Mouse (Mus musculus) kidney, postnatal 4 days (tissue): ENCODE measurements around the gene Cilp.
A peak's percentile ranks its signal among the peaks of the same experiment; 100 is the strongest.
"Not testable (repeated sequence)": the region's sequence is repeated elsewhere in the genome, so short reads cannot be mapped to it uniquely, and the experiment has no call there.

ENCODE experiments used
- DNase-seq, 2 experiments: peaks; one replicate each; pipeline ENCODE4 v3.0.0; 2021; ENCODE audit warnings: mixed read lengths in 2 of 2

The Cilp gene

DNA sequence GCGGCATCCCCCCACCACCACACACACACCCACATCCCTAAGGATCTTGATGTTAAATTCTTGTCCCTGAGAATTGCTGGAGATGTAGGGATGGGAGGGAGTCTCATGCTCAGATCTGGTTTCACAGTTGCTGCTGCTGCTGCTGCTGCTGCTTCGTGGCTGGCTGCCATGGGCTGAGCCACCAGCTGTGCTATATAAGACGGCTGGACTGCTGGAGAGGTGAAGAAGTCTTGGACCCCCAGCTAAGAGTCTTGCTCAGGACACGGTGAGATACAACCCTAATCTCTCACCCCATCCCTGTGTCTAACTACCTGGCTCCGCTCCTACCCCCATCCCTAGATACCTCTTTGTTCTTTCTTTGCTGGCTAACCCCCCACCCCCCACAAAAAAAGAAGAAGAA lies at the start of gene Cilp:
Cilp (plus strand) TSS at position 222 of the 400 bp plus-strand sequence.
- DNase-seq: peak; percentile 77 to 82

DNA sequence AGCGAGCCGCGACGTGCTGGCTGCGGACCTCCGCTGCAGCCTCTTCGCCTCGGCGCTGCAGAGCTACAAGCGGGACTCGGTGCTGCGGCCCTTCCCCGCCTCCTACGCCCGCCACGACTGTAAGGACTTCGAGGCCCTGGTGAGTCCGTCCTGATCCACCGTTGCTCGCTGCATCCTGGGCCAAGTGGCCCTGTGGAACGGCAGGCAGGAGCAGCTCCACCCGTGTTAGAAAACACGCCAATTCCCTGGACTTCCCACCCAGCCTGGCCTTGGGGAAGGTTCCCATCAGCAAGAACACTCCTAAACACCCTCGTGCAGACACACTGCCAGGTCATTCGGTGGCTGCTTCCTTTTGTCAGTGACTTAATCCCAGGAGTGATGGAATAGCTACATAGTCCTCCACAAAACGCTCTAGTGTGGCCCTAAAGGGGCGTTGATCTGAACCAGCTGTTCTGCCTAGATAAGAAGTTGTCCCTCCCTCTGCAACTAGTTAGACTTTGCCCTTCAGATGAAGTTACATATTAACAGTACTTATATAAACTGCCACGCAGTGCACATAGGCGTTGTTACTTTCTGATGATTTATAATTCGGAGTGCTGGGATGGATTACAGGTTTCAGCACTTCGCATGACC lies 49.4 kb upstream of the Cilp start:
- peak in 1 of 2 experiments; percentile 65 for DNase-seq

DNA sequence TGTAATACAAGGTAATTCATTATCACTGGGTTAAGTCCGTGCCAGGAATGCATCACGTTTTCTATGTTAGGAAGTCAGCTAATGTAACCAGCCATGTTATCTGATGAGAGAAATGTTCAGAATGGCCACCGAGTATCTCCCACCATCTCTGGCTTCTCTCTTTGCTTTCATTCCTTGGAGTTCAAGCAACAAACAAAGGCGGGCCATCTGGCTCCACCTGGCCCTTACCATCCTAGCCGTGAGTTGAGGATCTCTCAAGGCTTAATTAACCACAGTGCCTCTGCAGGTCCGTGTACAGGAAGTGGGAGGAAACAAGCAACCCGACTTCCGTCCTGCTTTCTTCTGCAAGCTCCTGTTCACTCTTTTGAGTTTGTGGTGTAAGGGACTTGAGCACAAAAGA lies 48.0 kb upstream of the Cilp start:
- DNase-seq: no peak

DNA sequence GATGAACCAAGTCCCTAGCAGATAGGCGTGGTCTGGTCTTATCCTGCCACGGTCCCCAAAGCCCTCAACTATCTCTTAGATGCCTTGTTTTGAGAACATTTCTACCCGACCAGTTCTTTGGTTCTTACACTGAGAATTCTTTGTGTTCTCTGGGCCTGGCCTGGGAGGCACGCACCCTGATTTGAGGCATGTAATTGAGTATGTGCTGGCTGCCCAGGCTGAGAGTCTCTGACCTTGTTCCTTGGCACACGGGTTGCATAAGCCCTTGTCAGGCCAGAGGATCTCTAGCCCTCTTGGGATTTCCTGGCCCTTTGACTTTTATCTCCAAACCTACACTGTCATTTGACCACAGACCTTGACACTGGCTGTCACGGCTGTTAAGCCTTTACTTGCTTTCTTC lies 47.3 kb upstream of the Cilp start:
- no peak for DNase-seq

- DNase-seq: no peak
Measured at GRCm38 (mm10) chr9:65218916-65219315, 46.1 kb upstream of the Cilp start.

GRCm38 (mm10) chr9:65220398-65220797 lies 44.6 kb upstream of the Cilp start:
- not testable (repeated sequence) for DNase-seq

GRCm38 (mm10) chr9:65223927-65224326 lies 41.1 kb upstream of the Cilp start:
- no peak for DNase-seq

- DNase-seq: peak; percentile 53 to 58
Measured at GRCm38 (mm10) chr9:65225795-65226194, 39.2 kb upstream of the Cilp start.

DNA sequence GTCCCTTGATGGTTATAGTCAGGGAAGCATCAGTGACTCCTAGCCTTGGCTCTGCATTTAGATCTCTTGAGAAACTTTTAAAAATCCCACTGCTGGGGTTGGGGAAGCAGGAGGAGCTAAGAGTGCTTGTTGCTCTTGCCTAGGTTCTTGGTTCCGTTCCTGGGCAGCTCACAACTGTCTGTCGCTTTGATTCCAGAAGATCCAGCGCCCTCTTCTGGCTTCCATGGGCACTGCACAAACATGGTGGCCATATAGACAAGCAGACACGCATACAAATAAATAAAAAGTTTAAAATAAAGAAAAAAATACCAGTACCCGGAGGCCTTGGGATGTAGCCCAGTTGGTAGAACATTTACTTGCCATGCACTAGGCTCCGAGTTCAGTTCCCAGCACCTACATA lies 34.7 kb upstream of the Cilp start:
- no peak for DNase-seq

DNA sequence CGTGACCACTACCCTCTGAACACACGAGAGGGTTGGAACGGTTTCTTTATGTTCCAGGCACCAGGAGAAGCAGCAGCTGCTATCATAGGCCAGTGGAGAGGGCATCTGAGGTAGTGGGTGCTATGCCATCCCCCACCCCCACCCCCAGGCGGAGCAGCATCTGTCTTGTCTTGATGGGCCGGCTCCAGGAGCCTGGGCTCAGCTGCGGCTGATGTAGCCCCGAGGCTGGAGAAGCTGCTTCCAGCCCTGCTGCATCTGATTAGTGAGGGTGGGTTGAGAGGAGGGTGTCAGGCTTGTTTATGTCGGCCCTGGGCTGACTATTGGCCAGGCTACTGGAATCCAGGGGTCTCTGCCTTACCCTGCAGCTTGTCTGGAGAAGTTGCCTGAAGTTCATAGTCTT lies 33.7 kb upstream of the Cilp start:
- DNase-seq: no peak

DNA sequence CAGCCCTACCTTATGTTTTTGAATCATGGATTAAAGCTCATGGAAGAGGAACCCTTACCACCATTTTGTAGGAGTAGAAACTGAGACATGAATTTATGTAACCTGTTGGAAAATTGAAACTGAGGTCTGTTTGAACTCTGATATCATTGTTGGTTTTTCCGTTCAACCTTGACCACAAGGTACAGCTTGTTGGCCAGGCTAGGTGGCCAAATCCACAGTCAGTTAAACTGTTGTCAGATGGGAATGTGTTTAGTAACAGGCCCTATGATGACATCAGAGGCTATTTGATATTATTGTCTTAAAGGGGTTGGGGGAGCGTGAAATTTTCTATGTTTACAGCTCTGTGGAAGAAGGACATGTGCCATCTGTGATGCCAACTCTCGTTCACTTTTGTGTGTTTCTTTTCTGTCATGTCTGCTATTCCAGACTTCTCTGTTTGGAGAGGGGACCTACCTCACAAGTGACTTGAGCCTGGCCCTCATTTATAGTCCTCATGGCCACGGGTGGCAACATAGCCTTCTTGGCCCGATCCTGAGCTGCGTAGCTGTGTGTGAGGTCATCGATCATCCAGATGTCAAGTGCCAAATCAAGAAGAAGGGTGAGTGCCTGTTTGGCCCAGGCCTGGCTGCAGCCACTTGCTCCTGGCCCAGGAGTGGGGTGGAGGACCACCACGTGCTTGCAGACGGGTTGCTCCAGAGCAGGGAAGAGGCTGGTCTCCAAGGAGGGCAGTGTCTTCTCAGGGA lies 31.6 kb upstream of the Cilp start:
- no peak for DNase-seq

DNA sequence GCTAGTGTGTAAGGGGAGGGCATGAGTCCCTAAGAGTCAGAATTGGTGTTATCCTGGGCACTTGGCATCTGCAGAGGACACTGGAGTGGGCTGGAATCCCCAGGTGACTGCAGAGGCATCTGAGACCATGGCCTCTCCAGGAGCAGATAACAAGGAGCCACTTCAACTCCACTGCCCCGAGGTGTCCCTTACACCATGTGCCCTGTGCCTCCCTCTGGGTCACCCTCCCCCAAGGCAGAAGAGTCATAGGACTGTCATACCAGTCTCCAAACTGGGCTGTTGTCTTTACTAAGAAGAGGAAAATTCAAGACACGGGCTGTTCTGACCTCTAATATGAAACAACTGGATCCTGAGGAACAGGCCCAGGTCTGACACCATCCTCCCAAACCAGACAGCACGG lies 30.2 kb upstream of the Cilp start:
- DNase-seq: no peak

DNA sequence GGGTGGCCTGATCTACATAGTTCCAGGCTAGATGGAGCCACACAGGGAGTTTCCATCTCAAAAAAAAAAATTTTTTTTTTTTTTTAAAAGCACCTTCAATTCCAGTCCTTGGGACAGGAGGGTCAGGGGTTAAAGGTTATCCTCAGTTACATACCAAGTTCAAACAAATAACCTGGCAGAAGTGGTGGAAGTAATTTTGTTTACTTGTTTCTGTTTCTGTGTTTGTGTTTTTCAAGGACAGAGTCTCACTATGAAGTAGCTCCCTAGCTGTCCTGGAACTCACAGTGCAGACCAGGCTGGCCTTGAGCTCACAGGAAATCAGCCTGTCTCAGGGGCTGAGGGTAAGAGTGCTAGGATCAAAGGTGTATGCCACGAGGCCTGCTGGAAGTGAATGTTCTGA lies 29.4 kb upstream of the Cilp start:
- DNase-seq: no peak

GRCm38 (mm10) chr9:65237616-65238015 lies 27.4 kb upstream of the Cilp start:
- no peak for DNase-seq

GRCm38 (mm10) chr9:65238191-65238760 lies 26.7 kb upstream of the Cilp start:
- DNase-seq: peak; percentile 42 to 62

DNA sequence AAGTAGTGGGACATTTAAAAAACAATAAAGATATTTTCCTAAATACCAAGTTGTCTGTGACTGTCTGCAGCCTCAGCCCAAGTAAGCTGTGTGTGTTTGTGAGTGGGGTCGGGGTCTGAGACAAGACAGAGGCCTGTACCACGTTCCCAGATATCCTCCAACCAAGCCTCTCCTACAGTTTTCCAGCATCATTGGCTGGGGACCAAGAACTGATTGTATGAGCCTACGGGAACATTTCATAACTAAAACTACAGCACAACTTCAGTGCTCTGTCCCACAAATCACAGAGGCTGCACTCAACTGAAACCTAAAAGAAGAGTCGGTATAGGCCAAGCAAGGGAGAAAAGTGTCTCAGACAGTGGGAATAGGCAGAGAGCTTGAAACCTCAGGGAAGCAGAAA lies 25.8 kb upstream of the Cilp start:
- no peak for DNase-seq

GRCm38 (mm10) chr9:65239731-65240130 lies 25.2 kb upstream of the Cilp start:
- DNase-seq: no peak

GRCm38 (mm10) chr9:65240587-65240986 lies 24.4 kb upstream of the Cilp start:
- no peak for DNase-seq

DNA sequence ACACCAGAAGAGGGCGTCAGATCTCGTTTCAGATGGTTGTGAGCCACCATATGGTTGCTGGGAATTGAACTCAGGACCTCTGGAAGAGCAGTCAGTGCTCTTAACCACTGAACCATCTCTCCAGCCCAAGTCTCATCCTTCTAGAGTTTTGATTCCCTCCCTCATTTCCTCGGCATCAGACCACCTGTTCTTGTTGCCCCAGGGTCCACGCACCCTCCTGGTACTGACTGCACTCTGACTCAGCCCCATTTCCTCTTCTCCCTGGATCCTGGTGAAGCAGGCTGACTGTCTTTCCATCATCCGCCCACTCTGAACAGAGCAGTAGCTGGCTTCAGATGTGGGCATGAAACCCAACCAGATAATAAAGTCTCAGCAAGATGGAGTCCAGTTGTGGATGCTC lies 23.0 kb upstream of the Cilp start:
- DNase-seq: no peak

DNA sequence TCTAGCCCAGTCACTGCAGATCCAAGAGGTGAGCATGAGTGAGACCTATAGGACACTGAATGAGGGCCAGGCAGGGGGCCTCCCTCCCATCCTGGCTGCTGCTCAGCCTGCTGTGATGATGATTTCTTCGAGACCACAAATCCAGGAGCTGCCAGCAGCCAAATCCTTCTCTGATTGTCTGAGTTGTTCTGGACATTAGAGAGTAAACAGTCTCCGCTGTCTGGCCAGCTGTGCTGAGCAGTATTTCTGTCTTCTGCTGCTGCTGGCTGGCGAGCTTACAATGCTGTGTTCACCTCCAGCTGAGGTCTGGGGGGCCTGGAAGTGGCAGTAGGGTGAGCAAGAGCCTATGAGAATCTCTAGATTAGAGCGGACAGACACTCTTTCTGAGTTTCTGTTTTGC lies 21.7 kb upstream of the Cilp start:
- peak; percentile 23 to 47 for DNase-seq

DNA sequence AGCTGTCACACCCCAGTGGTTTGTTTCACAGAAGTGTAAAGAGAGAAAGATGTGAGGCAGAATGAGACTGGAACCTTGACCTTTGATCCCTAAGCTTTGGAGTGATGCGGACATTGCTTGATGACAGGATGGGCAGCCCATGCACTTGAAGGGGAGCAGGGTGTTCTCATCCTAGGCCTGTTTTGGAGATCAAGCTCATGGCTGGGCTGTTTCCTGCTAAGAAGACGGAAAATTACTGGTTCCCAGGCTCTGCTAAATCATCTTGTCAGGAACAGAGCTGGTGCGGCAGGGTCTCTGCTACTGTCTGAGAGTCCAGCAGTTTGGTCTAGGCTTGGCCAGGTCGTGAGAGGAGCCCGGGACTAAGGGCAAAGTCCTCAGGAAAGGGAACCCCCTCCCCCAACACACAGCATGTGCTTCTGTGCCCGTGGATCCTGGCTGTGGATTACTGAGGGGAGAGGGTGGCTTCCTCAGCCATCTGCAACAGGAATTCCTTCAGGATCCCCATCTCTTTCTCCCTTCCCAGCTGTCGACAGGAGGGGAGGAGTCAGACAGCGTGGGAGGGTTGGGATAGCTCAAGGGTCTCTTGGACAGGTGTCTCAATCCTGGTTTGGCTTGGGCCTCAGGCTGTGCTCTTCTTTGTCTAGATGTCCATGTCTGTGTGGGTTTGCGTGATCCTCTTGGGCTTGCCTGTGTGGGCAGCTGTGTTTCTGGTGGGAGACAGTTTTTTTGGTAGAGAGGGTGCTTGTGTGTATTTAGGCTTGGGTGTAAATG lies 20.8 kb upstream of the Cilp start:
- peak; percentile 30 to 57 for DNase-seq

DNA sequence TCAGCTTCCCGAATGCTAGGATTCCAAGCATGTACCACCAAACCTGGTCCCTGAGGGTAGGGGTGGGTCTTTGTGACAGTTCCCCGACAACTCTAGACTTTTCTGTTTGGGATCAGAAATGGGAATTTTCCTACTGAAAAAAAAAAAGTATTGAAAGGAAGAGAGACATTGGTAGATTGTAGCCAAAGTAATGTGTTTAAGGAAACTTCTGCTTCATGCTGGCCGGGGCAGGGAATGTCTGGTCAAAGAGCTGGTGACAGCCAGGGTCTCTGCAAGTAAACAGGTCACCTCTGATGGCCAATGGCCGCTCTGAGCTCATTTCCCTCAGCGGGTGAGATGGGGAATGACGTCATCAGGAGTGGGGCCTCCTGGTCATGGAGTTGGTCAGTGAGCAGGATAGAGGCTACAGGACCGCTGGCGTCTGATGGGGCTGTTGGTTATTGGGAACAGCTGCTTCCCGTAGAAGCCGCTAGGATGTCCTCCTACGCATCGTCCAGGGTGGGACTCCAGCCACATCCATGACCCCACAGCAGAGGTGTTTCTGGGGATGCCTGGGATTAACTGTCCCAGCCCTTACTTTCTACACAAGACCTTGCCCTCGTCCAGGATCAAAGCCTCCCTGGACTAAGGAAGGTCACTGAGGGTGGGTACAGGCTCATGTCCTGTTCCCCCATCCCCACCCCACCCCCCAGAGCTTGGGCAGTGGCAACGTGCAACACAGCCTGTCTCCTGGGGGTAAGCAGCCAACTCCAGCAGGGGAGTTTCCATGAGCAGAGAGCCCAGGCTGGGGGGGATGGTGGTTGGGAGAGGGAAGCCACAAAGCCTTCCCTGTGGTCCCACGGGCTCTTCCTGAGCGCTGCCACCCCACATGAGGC lies 17.2 kb upstream of the Cilp start:
- peak; percentile 65 to 71 for DNase-seq

DNA sequence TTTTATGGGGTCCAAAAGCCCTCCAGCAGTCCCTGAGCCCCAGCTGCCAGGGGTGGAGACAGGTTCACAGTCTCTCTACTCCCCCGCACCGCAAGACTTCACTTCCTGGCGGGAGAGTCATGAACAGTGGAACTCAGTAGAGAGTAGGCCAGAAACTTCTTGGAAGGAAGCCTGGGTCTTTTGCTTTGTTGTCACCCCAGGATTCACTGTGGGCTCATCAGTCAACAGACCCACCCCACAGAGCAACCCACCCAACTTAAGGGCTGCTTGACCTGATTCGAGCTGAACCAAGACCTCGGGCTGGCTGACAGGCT lies 16.6 kb upstream of the Cilp start:
- peak; percentile 59 to 70 for DNase-seq
